Mouse (Mus musculus): ENCODE measurements at regions not wholly inside any gene's neighbourhood (a gene's known extent, or its start where the extent isn't known, plus 50 kb on each side); places are given as distances from the start of the nearest gene placed in this dataset.
"Not testable (repeated sequence)": the region's sequence is repeated elsewhere in the genome, so short reads cannot be mapped to it uniquely, and the experiment has no call there.

- DNase-seq (ENCODE audit: low spot score in 2 of 2) = not testable (repeated sequence)
These were observed 85.6 kb upstream of the Ptprz1 start for GRCm38 (mm10) chr6:22789731-22790130.

DNA sequence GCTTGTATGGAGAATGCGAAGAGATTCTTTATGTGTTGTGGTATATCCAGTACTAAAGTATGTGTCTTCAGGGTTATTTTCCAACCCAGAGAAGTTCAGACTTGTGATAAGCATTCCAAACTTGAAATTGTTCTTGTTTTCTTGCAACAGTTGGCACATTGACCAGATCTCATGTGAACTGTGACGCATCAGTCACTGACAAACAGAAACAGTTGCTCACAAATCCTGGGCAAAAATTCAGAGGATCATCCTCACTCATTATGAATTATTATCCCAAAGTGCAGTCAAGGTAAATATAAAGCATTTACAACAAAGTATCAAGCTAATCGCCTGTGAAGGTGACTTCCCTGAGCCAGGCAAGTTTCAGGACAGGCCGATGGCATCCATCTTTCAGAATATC lies 83.5 kb upstream of the Ptprz1 start:
- DNase-seq (ENCODE audit: low spot score in 2 of 2) = no peak

DNA sequence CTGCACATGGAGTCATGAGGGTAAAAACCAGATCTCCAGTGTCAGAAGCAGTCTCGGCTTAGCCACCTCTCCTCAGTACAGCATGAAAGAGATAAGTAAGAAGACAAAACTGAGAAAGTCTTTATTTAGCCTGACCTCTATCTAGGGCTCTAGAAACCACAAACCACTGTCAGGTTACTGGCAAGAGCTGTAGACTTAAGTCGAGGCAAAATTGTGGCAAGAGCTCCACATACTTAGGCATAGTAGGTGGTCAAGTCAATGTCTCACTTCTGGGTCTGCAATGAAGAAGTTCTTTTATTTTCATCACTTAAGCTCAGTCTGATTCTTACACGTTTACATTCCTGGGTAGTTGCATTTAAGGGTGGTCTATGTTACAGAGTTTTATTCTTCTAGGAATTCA lies 82.7 kb upstream of the Ptprz1 start:
- DNase-seq (ENCODE audit: low spot score in 2 of 2) = no peak

DNA sequence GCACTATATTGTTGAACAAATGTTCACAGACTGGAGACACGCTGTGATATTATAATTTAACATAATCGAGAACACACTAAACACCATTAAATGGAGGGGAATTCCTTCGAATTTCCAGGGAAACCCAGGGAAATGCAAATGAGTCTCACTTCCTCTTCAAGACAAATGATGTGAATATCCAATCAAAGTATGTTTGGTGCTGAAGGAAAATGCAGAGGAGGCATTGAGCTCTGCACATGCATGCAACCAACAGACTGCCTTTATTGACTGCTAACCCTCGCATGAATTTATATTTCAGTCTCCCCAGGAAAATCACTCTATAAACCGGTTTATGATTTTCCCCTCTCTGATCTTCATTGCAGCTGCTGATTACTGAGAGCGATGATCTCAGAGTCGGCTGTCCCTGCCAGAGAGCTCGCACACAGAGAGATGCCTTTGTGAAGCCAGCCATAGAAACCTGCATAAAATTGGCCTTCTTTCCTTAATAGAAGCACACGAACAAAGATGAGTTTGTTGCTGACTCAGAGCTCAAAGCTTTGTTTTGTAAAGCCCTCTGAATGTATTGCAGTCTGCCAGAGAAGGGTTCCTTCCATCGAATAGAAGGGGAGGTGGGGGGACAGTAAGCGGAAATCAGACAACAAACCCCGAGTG lies 81.1 kb upstream of the Ptprz1 start:
- peak; percentile 59 to 71 for DNase-seq (ENCODE audit: low spot score in 2 of 2)

DNA sequence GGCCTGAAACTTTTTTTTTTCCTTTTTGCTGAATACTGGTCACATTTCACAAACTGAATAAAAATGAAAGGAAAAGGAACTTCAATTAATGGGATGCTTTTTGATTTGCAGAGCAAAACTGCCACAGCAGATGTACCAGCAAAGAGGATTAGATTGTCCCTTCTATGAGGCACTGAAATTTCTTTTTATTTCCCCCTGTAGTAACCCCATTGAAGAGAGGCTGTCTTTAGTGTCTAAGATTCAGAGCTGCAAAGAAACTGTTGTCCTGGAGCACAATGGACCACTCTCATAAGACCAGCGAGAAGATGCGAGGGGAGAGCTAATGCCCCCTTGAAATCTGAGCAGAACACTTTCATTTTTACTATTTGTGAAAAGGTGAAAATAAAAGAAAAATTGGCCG lies 80.5 kb upstream of the Ptprz1 start:
- DNase-seq (ENCODE audit: low spot score in 2 of 2) = peak in 1 of 2 experiments; percentile 4

GRCm38 (mm10) chr6:22795291-22795860 lies 79.9 kb upstream of the Ptprz1 start:
- DNase-seq (ENCODE audit: low spot score in 2 of 2) = no peak

DNA sequence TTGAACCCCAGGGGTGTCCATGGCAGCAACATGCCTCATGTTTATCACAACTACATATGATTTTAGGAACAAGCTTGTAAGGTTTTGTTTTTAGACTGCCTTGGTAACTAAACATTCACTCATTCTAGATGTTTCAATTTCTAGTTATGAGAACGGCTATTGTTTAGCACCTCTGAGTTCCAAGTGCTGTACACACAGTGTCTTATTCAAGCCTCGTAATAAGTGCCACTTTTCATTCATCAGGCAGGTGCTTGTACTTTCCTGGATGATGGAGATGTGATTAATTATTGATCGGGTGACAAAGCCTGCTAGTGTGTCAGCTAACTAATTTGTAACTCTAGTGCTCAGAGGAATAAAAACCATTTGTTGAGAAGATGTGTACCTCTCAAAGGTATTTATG lies 73.4 kb upstream of the Ptprz1 start:
- DNase-seq (ENCODE audit: low spot score in 2 of 2) = no peak

DNA sequence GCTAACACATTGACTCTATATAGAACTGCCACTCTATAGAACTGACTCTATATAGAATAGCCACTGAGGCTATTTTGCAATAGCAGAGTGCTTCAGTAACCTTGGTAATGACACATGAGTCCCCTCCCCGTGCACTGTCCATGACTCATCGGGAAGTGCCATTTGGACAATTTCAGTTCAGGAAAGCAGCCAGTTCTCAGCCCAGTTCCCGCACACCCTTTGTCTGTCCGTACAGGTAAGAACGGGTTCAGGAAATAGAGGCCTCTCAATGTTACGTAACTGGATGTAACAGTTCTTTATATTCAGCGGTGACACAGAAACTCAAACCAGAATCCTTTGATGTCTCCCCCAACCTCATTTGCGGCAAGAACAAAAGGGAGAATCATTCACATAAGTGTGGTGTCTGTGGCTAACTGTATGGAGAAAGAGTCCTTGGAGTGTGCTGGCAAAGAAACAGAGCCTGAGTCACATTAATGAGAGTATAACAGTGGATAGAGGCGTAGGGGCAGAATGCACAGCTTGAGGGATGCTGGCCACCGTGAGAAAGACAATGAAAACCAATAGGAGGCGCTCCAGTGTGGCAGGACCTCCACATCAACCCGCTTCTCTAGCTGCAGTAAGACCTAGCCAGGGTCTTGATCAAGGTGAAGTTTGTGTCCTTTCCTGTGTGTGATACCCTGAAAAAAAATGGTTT lies 72.8 kb upstream of the Ptprz1 start:
- no peak for DNase-seq (ENCODE audit: low spot score in 2 of 2)

GRCm38 (mm10) chr6:22803886-22804285 lies 71.4 kb upstream of the Ptprz1 start:
- DNase-seq (ENCODE audit: low spot score in 2 of 2) = no peak

DNA sequence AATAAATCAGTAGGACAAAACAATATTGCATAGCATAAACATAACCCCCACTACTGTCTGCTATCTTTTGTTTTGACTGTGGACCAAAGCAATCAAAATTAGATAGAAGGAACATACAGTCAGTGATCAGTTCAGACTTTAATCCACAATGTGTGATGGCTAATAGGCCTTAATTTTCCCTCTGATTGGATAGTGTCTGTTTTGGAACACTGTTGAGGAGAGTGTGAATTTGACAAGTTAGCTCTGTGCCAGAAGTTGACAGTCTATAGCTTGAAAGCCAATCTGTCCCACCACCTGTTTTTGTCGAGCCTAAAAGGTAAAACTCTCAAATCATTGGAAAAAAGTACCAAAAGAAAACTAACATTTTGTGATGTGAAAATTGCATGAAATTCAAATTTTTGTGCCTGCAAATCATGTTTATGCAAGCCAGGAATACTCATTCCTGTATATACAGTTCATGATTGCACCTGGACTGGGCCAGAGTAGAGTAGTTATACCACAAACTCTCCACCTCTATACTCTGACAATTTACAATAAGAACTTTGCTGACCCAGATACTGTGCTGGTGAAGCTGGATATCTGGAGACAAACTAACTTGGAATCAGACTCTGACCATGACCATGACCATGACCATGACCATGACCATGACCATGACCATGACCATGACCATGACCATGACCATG lies 50.1 kb upstream of the Ptprz1 start:
- DNase-seq (ENCODE audit: low spot score in 2 of 2) = peak in 1 of 2 experiments; percentile 18

Small RNAs in the stretch of these regions (microRNA-seq; reads per million reads assigned to microRNA genes)
- 0 reads per million in 2 experiments for gene Gm25942

Measured in layer of hippocampus, adult 8-10 months (tissue).